Mouse (Mus musculus): Measurements from ENCODE around the gene C8a. TPM values are rescaled to one million over a fixed set of nuclear protein-coding genes. Genes with fewer than 3 reads are reported as not detected.

C8a gene
- not detected in 2 replicates for total RNA-seq (2017)

GRCm38 (mm10) chr4:104876323-104876722 is at the start of gene C8a:
Gene C8a, minus strand, starts transcription at chr4:104876398.
- no peak for ATAC-seq (ENCODE audit: extremely low read depth, insufficient number of reproducible peaks, low FRiP score, poor library complexity, severe bottlenecking)

GRCm38 (mm10) chr4:104925383-104925782 is 49.2 kb upstream of the C8a start:
- ATAC-seq (ENCODE audit: extremely low read depth, insufficient number of reproducible peaks, low FRiP score, poor library complexity, severe bottlenecking) = no peak

GRCm38 (mm10) chr4:104918017-104918416 is 41.8 kb upstream of the C8a start:
- no peak for ATAC-seq (ENCODE audit: extremely low read depth, insufficient number of reproducible peaks, low FRiP score, poor library complexity, severe bottlenecking)

- ATAC-seq (ENCODE audit: extremely low read depth, insufficient number of reproducible peaks, low FRiP score, poor library complexity, severe bottlenecking) = no peak
Measured at GRCm38 (mm10) chr4:104914711-104915247, 38.6 kb upstream of the C8a start.

DNA sequence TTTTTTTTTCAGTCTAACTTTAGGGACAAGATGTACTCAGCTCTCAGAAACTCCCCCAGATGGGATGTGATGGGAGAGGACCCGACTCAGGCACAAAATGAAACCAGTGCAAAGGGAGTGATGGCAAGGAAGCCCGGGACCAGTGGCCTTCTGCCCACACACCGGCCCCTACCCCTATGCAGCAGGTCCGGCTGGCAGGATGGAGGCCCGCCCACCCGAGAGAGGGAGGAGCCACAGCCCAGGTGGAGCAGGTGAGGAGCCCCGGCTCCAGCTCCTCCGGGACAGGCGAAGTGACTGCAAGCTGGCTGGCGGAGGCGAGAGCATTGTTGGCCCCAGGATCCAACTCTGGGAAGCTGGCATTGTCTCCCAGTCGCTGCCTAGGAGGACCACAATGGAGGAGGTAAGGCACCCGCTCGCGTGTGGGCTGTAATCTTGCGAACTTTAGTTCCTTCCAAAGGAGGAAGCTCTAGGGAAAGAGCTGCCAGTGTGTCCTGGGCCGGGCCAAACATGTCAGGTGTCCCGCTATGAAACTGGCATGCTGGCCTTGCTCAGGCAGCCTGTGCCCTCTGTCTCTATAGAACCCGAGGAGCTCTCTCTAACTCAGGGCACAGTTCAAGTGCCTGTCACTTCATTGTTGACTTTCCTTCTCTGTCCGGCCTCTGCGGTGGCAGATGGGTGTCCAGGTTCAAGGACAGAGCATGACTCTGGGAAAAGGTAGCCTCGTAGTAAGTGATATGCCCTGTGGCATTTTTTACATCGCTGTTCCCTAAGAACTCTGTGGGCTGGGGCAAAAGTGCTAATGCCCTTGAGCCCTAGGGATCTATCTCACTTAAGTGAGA is 37.3 kb upstream of the C8a start, which contains the start of gene Fyb2:
Gene Fyb2 (plus strand): TSS at position 166 of the 839 bp plus-strand sequence.
- ATAC-seq (ENCODE audit: extremely low read depth, insufficient number of reproducible peaks, low FRiP score, poor library complexity, severe bottlenecking) = no peak

- ATAC-seq (ENCODE audit: extremely low read depth, insufficient number of reproducible peaks, low FRiP score, poor library complexity, severe bottlenecking) = no peak
Measured at GRCm38 (mm10) chr4:104911685-104912084, 35.5 kb upstream of the C8a start.

GRCm38 (mm10) chr4:104905049-104905448 is 28.9 kb upstream of the C8a start:
- ATAC-seq (ENCODE audit: extremely low read depth, insufficient number of reproducible peaks, low FRiP score, poor library complexity, severe bottlenecking) = no peak

- ATAC-seq (ENCODE audit: extremely low read depth, insufficient number of reproducible peaks, low FRiP score, poor library complexity, severe bottlenecking) = no peak
Measured at GRCm38 (mm10) chr4:104902836-104903235, 26.6 kb upstream of the C8a start.

DNA sequence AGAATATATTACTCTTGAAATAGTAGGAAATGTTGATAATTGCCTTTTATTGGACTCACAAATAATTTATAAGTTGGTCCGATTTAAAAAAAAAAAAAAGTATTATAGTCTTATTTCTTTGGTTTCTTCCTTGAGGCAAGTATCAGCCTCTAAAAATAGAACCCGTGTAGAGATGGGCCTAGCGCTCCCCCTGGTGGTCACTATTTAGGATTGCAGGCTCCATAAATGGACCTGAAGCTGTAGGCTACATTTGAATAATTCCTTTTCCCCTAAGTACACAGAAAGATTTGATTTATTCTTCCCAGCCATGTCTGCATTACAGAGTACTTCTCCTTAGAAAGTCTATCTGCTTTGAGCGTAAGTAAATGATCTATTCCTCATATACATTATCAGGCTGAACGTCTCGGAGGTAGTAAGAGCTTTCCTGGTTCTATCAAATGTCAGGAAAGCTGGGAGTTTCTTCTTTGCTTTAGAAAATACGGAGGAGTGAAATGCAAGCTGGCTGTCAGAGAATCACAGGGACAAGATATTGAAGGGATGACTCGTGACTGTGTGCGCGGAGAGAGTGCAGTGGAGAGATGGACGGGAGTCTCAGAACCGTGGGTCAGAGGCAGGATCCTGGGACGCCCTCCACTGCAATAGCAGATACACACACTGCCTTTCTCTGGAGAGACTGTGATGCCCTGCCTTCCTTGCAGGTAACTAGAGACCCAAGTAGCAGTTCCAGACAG is 18.0 kb upstream of the C8a start:
- ATAC-seq (ENCODE audit: extremely low read depth, insufficient number of reproducible peaks, low FRiP score, poor library complexity, severe bottlenecking) = no peak

DNA sequence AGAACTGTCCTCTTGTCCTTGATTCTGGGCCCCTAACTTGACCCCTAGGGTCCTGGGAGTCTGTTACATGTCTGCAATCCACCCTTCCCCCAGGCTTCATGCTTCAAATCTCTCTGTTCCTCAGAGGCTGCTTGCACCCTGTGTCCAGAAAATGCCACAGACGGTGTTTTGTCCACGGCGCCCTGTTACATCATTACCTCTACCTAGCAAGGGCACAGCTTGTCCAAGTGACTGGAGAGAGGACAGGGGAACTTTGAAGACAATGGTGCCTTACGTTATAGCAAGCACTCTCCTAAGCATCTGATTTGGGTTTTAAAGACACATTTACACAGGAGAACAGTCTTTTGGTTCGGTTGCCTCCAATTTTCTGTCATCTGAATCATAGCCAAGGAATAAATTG is 17.4 kb upstream of the C8a start:
- ATAC-seq (ENCODE audit: extremely low read depth, insufficient number of reproducible peaks, low FRiP score, poor library complexity, severe bottlenecking) = no peak

- no peak for ATAC-seq (ENCODE audit: extremely low read depth, insufficient number of reproducible peaks, low FRiP score, poor library complexity, severe bottlenecking)
Measured at GRCm38 (mm10) chr4:104891708-104892107, 15.5 kb upstream of the C8a start.

DNA sequence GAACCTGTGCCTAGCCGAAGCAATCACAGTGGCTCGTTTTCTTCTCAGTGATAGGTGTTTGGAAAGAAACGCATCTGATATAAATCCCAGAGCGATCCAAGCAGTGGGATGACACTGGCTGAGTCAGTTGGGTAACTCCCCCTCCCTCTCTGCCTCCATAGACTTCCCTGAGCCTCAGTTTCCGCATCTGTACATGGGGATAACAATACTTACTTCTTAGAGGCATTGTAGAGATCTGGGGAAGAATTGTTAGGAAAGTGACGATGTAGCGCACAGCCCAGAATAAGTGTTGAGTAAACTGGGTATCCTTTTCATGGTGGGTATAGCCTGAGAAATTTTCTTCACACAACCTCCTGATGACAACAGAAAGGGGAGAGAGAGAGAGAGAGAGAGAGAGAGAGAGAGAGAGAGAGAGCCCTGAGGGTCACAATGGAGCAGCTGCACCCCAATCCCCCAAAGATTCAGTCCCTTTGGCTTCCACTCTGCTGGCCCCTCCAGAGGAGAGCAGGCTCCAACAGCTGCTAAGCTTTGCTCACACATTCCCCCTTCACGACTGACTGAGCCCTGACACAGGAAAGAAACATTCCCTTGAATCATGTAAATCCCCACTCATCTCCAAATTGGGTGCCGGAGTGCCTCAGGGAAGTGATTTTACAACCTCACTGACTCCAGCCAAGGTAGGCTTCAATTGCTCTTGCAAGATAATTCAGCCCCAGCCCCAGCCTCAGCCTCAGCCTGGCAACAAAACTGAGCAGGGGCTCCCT is 12.5 kb upstream of the C8a start:
- ATAC-seq (ENCODE audit: extremely low read depth, insufficient number of reproducible peaks, low FRiP score, poor library complexity, severe bottlenecking) = no peak

GRCm38 (mm10) chr4:104887486-104887885 is 11.3 kb upstream of the C8a start:
- ATAC-seq (ENCODE audit: extremely low read depth, insufficient number of reproducible peaks, low FRiP score, poor library complexity, severe bottlenecking) = no peak

DNA sequence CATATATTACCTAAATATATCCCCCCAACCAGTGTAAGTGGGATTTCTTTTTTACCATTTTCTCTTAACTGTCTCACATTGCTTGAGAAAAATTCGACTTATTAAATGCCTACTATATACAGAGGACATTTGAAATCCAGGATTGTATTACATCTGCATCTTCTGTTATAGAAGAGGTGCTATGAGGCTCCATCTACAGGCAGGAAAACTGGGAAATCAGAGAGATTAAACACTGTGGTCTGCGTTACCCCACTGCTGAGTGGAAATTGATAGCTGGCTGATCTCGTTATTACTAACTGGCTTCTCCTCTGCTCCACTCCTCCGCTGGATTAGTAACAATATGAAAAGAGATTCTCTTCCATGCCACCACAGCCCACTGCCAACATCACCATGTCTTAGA is 366 bp downstream of the C8a start:
- no peak for ATAC-seq (ENCODE audit: extremely low read depth, insufficient number of reproducible peaks, low FRiP score, poor library complexity, severe bottlenecking)

- ATAC-seq (ENCODE audit: extremely low read depth, insufficient number of reproducible peaks, low FRiP score, poor library complexity, severe bottlenecking) = no peak
Measured at GRCm38 (mm10) chr4:104870196-104870595, 6.0 kb downstream of the C8a start.

DNA sequence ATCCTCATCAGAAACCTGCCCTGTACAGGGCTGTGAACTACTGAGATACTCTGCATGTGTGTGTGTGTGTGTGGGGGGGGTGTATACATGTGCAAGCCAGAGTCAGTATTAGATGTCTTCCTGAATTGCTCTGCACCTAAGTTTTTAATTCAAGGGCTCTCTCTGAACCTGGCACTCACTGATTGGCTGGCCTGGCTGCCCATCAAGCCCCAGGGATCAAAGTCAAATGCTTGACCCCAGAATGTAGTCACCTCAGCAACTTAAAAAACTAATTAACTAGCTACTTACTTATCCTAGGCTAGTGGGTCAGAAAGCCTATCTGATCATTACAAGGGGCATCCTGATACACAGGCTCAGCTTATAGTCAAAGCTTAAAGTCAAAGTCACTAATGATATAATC is 6.6 kb downstream of the C8a start:
- no peak for ATAC-seq (ENCODE audit: extremely low read depth, insufficient number of reproducible peaks, low FRiP score, poor library complexity, severe bottlenecking)

GRCm38 (mm10) chr4:104864397-104864796 is 11.8 kb downstream of the C8a start:
- ATAC-seq (ENCODE audit: extremely low read depth, insufficient number of reproducible peaks, low FRiP score, poor library complexity, severe bottlenecking) = no peak

- no peak for ATAC-seq (ENCODE audit: extremely low read depth, insufficient number of reproducible peaks, low FRiP score, poor library complexity, severe bottlenecking)
Measured at GRCm38 (mm10) chr4:104861241-104861640, 15.0 kb downstream of the C8a start.

DNA sequence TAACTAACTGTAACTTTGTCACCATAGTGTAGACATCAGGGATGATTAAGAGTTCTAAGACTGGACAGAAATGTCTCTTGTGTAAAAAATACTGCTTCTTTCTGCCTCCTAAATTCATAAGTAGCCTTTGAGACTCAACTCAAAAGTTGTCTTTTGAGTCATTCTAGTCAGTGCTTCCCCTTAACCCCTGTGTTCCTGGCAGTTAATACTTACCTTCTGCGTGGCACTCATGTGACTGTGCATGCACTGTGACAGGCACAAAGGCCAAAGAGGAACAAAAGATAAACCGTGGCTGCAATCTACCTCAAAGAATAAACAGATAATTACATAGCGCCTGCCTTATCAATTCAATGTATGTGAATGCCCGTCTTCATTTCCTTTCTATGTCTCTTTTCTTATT is 18.4 kb downstream of the C8a start:
- no peak for ATAC-seq (ENCODE audit: extremely low read depth, insufficient number of reproducible peaks, low FRiP score, poor library complexity, severe bottlenecking)

All from neutrophil, adult 5-6 weeks (primary cell).